Mouse (Mus musculus): ENCODE measurements around the gene Sec22c. TPM values are rescaled to one million over a fixed set of nuclear protein-coding genes. Genes with fewer than 3 reads are reported as not detected.

The Sec22c gene
- total RNA-seq, 2 experiments from 2014 or later: 31.0 to 32.8 TPM

- intact Hi-C loops (cut with DNase I): no loop called here
- no peak; the same call in 1 of the 2 replicates for TF ChIP-seq CTCF (IDR thresholded peaks at IDR 0.05)
- peak overlapping the region; percentile 93 for H3K27ac ChIP-seq
- peak overlapping the region; percentile 59 for H3K4me3 ChIP-seq
- DNase-seq (ENCODE audit: extremely low spot score in 1 of 2, low spot score in 2 of 2): peak in 1 of 2 experiments; percentile 45
Measured at GRCm38 (mm10) chr9:121641235-121641915, 63.9 kb downstream of the Sec22c start.

- intact Hi-C loops (cut with DNase I): no loop called here
- DNase-seq (ENCODE audit: extremely low spot score in 1 of 2, low spot score in 2 of 2): peak; percentile 75 to 83
- H3K4me3 ChIP-seq: peak overlapping the region; percentile 59
- H3K27ac ChIP-seq: peak overlapping the region; percentile 93
- TF ChIP-seq CTCF (IDR thresholded peaks at IDR 0.05): no peak
Measured at GRCm38 (mm10) chr9:121639790-121640189, 65.5 kb downstream of the Sec22c start.

GRCm38 (mm10) chr9:121635835-121636576 lies 69.3 kb downstream of the Sec22c start:
- Histone ChIP-seq H3K4me3 (no peak overlapping the region), H3K27ac (peak overlapping the region; percentile 19; the same call in 1 of the 2 replicates)
- DNase-seq (ENCODE audit: extremely low spot score in 1 of 2, low spot score in 2 of 2): no peak
- no peak for TF ChIP-seq CTCF (IDR thresholded peaks at IDR 0.05)
- intact Hi-C loops (cut with DNase I): no loop called here

GRCm38 (mm10) chr9:121633306-121633705 lies 72.0 kb downstream of the Sec22c start:
- Histone ChIP-seq H3K27ac (no peak overlapping the region), H3K4me3 (no peak overlapping the region)
- no peak for TF ChIP-seq CTCF (IDR thresholded peaks at IDR 0.05)
- DNase-seq (ENCODE audit: extremely low spot score in 1 of 2, low spot score in 2 of 2): no peak
- intact Hi-C loops (cut with DNase I): no loop called here

GRCm38 (mm10) chr9:121632891-121633290 lies 72.4 kb downstream of the Sec22c start:
- Histone ChIP-seq H3K4me3 (no peak overlapping the region), H3K27ac (no peak overlapping the region)
- intact Hi-C loops (cut with DNase I): no loop called here
- no peak for DNase-seq (ENCODE audit: extremely low spot score in 1 of 2, low spot score in 2 of 2)
- no peak for TF ChIP-seq CTCF (IDR thresholded peaks at IDR 0.05)

GRCm38 (mm10) chr9:121631946-121632345 lies 73.3 kb downstream of the Sec22c start:
- intact Hi-C loops (cut with DNase I): no loop called here

GRCm38 (mm10) chr9:121630627-121631026 lies 74.7 kb downstream of the Sec22c start:
- Histone ChIP-seq H3K4me3 (no peak overlapping the region), H3K27ac (no peak overlapping the region)
- no peak for TF ChIP-seq CTCF (IDR thresholded peaks at IDR 0.05)
- intact Hi-C loops (cut with DNase I): no loop called here
- no peak for DNase-seq (ENCODE audit: extremely low spot score in 1 of 2, low spot score in 2 of 2)

More at GRCm38 (mm10) chr9:121631946-121632345, 73.3 kb downstream of the Sec22c start:
- DNase-seq (ENCODE audit: extremely low spot score in 1 of 2, low spot score in 2 of 2): no peak
- 0 out of 2 replicates have a peak overlapping the region, but pooled peaks have one; percentile 15 for H3K27ac ChIP-seq
- no peak overlapping the region for H3K4me3 ChIP-seq
- no peak for TF ChIP-seq CTCF (IDR thresholded peaks at IDR 0.05)

Other genes starting within 250 kb of the Sec22c start
- gene Cck, start 209.8 kb downstream of the Sec22c start, total RNA-seq (2021): 100 to 1,000 TPM; 710 to 764 TPM
- gene Lyzl4, start 63.4 kb downstream of the Sec22c start, total RNA-seq (2021): 1 to 10 TPM; 1.7 to 2.3 TPM
- gene Vipr1, start 62.8 kb downstream of the Sec22c start, total RNA-seq (2021): 10 to 100 TPM; 27.7 to 28.1 TPM
- gene Ss18l2, start 4.8 kb upstream of the Sec22c start, total RNA-seq (2021): 10 to 100 TPM; 84.4 to 89.6 TPM
- gene Nktr, start 13.7 kb upstream of the Sec22c start, total RNA-seq (2021): 100 to 1,000 TPM; 125 to 130 TPM
- gene Zfp651, start 53.8 kb upstream of the Sec22c start, total RNA-seq (2021): 100 to 1,000 TPM; 119 to 133 TPM
- gene Klhl40, start 72.1 kb upstream of the Sec22c start, total RNA-seq (2021): 10 to 100 TPM in 1 of 2 experiments, 1 to 10 TPM in 1; 7.3 to 10.5 TPM
- 10 to 100 TPM; 20.0 to 21.3 TPM for gene Hhatl, start 87.0 kb upstream of the Sec22c start, total RNA-seq (2021)
- gene Ccdc13, start 134.0 kb upstream of the Sec22c start, total RNA-seq (2021): 1 to 10 TPM; 5.7 to 6.2 TPM
- gene Higd1a, start 152.9 kb upstream of the Sec22c start, total RNA-seq (2021): 10 to 100 TPM; 90.3 to 93.7 TPM
- gene Ackr2, start 192.9 kb upstream of the Sec22c start, total RNA-seq (2021): 1 to 10 TPM; 6.9 to 7.9 TPM
- not detected for gene Cyp8b1, start 210.8 kb upstream of the Sec22c start, total RNA-seq (2021)
- 1 to 10 TPM; 6.4 to 6.6 TPM for gene Fam198a, start 245.5 kb upstream of the Sec22c start, total RNA-seq (2021)

All from left cerebral cortex, adult 2 months (tissue).